Mouse (Mus musculus) kidney, adult 2 months (tissue): ENCODE measurements around the gene Gfra1.

ENCODE experiments used
- CTCF ChIP-seq: fragments of 200-500 bp; conservative IDR thresholded peaks from 2 replicates; pipeline ENCODE4 v1.5.1; 2011; ENCODE audit warnings: low read depth, mild to moderate bottlenecking, control low read depth, low read length, moderate library complexity, mixed read lengths; ENCODE audit not compliant: insufficient read depth, insufficient read length
- POLR2A ChIP-seq: fragments of 200-500 bp; IDR thresholded peaks from one replicate; pipeline ENCODE4 v1.6.1; 2011; ENCODE audit warnings: low read depth, low read length, control low read depth

- no peak for TF ChIP-seq POLR2A
- no peak for TF ChIP-seq CTCF
These were observed 196.5 kb downstream of the Gfra1 start for GRCm38 (mm10) chr19:58259250-58259649.
